Mouse (Mus musculus): Measurements from ENCODE around the gene Prpf6. TPM values are rescaled to one million over a fixed set of nuclear protein-coding genes. Genes with fewer than 3 reads are reported as not detected.

Prpf6 gene
- polyA plus RNA-seq, 1 experiment = 41.4 TPM

GRCm38 (mm10) chr2:181594946-181595696 lies 3.5 kb downstream of the Prpf6 start:
- H3ac ChIP-seq (ENCODE audit: control insufficient read depth, insufficient read length, low read depth) = no peak overlapping the region
- no peak overlapping the region for H3K4me3 ChIP-seq (ENCODE audit: insufficient read depth, poor library complexity, severe bottlenecking)
- peaks cover 7% of the 10 kb centered on the region for H3K36me3 ChIP-seq (ENCODE audit: control insufficient read depth, insufficient read depth)
- H3K27me3 ChIP-seq (ENCODE audit: control insufficient read depth, insufficient read depth, insufficient read length) = no peaks in the 10 kb centered on the region
- no peaks in the 10 kb centered on the region for H3K79me3 ChIP-seq (ENCODE audit: low read depth)
- peaks cover 14% of the 10 kb centered on the region for H3K79me2 ChIP-seq (ENCODE audit: control insufficient read depth, insufficient read depth)
- TF ChIP-seq MYOG (IDR thresholded peaks at IDR 0.05; ENCODE audit: control insufficient read depth, extremely low read depth, insufficient read length) (no peak), FOSL1 (IDR thresholded peaks at IDR 0.05; ENCODE audit: insufficient read depth, low read length, poor library complexity, severe bottlenecking) (no peak), CEBPB (IDR thresholded peaks at IDR 0.05; ENCODE audit: low read depth) (no peak), USF1 (IDR thresholded peaks at IDR 0.05; ENCODE audit: low read depth) (no peak), MAX (IDR thresholded peaks at IDR 0.05) (no peak), MYOD1 (IDR thresholded peaks at IDR 0.05; ENCODE audit: control insufficient read depth, insufficient read length, low read depth) (no peak), CTCF (IDR thresholded peaks at IDR 0.05; ENCODE audit: control insufficient read depth, insufficient read depth, insufficient read length) (no peak)

- peaks cover 2% of the 10 kb centered on the region for H3K79me3 ChIP-seq (ENCODE audit: low read depth)
- H3K27me3 ChIP-seq (ENCODE audit: control insufficient read depth, insufficient read depth, insufficient read length) = no peaks in the 10 kb centered on the region
- peaks cover 13% of the 10 kb centered on the region for H3K79me2 ChIP-seq (ENCODE audit: control insufficient read depth, insufficient read depth)
- TF ChIP-seq USF1 (IDR thresholded peaks at IDR 0.05; ENCODE audit: low read depth) (no peak), MYOD1 (IDR thresholded peaks at IDR 0.05; ENCODE audit: control insufficient read depth, insufficient read length, low read depth) (no peak), CEBPB (IDR thresholded peaks at IDR 0.05; ENCODE audit: low read depth) (no peak), FOSL1 (IDR thresholded peaks at IDR 0.05; ENCODE audit: insufficient read depth, low read length, poor library complexity, severe bottlenecking) (no peak), MAX (IDR thresholded peaks at IDR 0.05) (no peak), CTCF (IDR thresholded peaks at IDR 0.05; ENCODE audit: control insufficient read depth, insufficient read depth, insufficient read length) (no peak), MYOG (IDR thresholded peaks at IDR 0.05; ENCODE audit: control insufficient read depth, extremely low read depth, insufficient read length) (no peak)
- H3K36me3 ChIP-seq (ENCODE audit: control insufficient read depth, insufficient read depth) = no peaks in the 10 kb centered on the region
- no peak overlapping the region for H3ac ChIP-seq (ENCODE audit: control insufficient read depth, insufficient read length, low read depth)
- H3K4me3 ChIP-seq (ENCODE audit: insufficient read depth, poor library complexity, severe bottlenecking) = no peak overlapping the region
These were observed 4.7 kb downstream of the Prpf6 start for GRCm38 (mm10) chr2:181596221-181596960.

DNA sequence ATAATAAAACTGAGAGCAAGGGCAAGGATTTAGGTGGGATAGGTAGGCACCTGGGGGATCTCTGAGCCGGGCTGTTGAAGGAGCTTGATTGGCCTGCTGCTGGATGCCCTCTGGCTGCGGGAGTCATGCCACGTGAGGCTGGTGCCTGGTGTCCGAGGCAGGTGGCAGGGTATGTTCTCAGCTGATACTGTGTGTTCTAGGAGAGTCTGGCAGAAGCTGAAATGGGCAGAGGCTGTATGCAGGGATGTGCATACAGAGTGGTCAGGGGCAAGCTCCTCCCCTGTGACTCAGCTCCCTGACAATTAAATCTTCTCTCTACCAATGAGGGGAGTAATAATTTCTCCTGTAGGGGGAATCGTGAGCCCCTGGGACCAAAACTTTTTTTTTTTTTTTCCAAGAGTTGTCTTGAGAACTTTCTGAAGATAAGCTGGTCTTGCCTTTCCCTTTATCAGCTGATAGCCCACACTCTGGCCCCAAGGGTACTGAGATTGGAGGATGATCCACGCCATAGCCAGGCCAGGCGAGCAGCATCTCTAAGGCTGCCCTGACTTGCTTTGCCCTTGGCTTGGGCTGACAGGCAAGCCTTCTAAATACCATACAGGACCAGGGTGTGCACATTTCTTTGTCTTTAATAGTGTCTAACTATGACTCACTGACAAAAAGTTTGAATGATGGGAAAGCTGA lies 5.9 kb downstream of the Prpf6 start:
- Histone ChIP-seq H3K36me3 (ENCODE audit: control insufficient read depth, insufficient read depth) (no peaks in the 10 kb centered on the region), H3ac (ENCODE audit: control insufficient read depth, insufficient read length, low read depth) (no peak overlapping the region), H3K4me3 (ENCODE audit: insufficient read depth, poor library complexity, severe bottlenecking) (no peak overlapping the region), H3K79me2 (ENCODE audit: control insufficient read depth, insufficient read depth) (peaks cover 15% of the 10 kb centered on the region), H3K79me3 (ENCODE audit: low read depth) (peaks cover 14% of the 10 kb centered on the region), H3K27me3 (ENCODE audit: control insufficient read depth, insufficient read depth, insufficient read length) (no peaks in the 10 kb centered on the region)
- TF ChIP-seq MYOG (IDR thresholded peaks at IDR 0.05; ENCODE audit: control insufficient read depth, extremely low read depth, insufficient read length) (no peak), USF1 (IDR thresholded peaks at IDR 0.05; ENCODE audit: low read depth) (no peak), MYOD1 (IDR thresholded peaks at IDR 0.05; ENCODE audit: control insufficient read depth, insufficient read length, low read depth) (no peak), FOSL1 (IDR thresholded peaks at IDR 0.05; ENCODE audit: insufficient read depth, low read length, poor library complexity, severe bottlenecking) (no peak), MAX (IDR thresholded peaks at IDR 0.05) (no peak), CEBPB (IDR thresholded peaks at IDR 0.05; ENCODE audit: low read depth) (no peak), CTCF (IDR thresholded peaks at IDR 0.05; ENCODE audit: control insufficient read depth, insufficient read depth, insufficient read length) (no peak)

GRCm38 (mm10) chr2:181598454-181599351 lies 7.0 kb downstream of the Prpf6 start, which contains the start of gene Samd10:
TSS of gene Samd10 (minus strand) at chr2:181599212.
- Histone ChIP-seq H3K36me3 (ENCODE audit: control insufficient read depth, insufficient read depth) (no peaks in the 10 kb centered on the region), H3K27me3 (ENCODE audit: control insufficient read depth, insufficient read depth, insufficient read length) (no peaks in the 10 kb centered on the region), H3ac (ENCODE audit: control insufficient read depth, insufficient read length, low read depth) (peak within 1 kb of the TSS; percentile 49), H3K4me3 (ENCODE audit: insufficient read depth, poor library complexity, severe bottlenecking) (no peak within 1 kb of the TSS), H3K79me3 (ENCODE audit: low read depth) (peaks cover 24% of the 10 kb centered on the region), H3K79me2 (ENCODE audit: control insufficient read depth, insufficient read depth) (peaks cover 27% of the 10 kb centered on the region)
- TF ChIP-seq MYOG (IDR thresholded peaks at IDR 0.05; ENCODE audit: control insufficient read depth, extremely low read depth, insufficient read length) = no peak
- TF ChIP-seq FOSL1 (IDR thresholded peaks at IDR 0.05; ENCODE audit: insufficient read depth, low read length, poor library complexity, severe bottlenecking) = no peak
- no peak for TF ChIP-seq USF1 (IDR thresholded peaks at IDR 0.05; ENCODE audit: low read depth)
- TF ChIP-seq CEBPB (IDR thresholded peaks at IDR 0.05; ENCODE audit: low read depth) = no peak
- TF ChIP-seq CTCF (IDR thresholded peaks at IDR 0.05; ENCODE audit: control insufficient read depth, insufficient read depth, insufficient read length) = no peak
- TF ChIP-seq MYOD1 (IDR thresholded peaks at IDR 0.05; ENCODE audit: control insufficient read depth, insufficient read length, low read depth) = no peak
- TF ChIP-seq MAX (IDR thresholded peaks at IDR 0.05) = no peak
